In the genomic region with DNA sequence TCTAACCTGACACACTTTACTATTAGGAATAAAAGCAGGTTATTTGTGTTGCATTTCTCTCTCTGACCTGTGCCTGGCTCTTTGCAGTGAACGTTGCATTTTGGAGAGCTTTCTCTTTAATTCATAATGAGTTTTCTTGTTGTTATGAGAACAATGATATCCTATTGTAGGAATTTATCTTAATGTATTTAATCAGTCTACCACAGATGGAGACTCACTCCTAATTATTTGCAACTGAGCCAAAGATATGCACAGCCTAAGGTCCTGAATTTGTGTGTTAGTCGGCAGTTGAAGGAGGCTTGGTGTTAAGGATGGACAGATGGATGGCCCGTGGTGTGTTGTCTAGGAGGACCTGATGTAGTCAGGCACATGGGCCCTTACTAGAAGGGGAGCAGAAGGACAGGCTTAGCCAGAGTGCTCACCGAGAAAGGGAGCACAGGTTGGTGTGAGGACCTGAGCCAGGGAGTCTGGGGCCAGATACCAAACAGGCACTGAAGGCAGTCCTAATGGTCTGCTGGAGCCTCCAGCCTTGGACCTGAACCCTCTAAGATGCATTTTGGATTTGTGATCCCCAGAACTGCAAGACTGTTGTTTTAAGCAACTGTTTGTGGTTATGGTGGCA, we compare ENCODE assay signal across 30 mouse cellular contexts. TPM values are rescaled to one million over a fixed set of nuclear protein-coding genes. Genes with fewer than 3 reads are reported as not detected.
"Had no signal": no experiment of that assay in that cellular context is flagged by ENCODE, and none has a peak within 500 bp of the region (broad histone marks: within the 10 kb centered on the region; RNA-seq: fewer than 3 reads in every experiment).

No protein-coding gene starts in this region.

- H3K27me3 ChIP-seq: heart, embryonic 12.5 days; hindbrain, embryonic 13.5 days; hindbrain, embryonic 15.5 days; kidney, embryonic 15.5 days; limb, embryonic 15.5 days; liver, embryonic 12.5 days had no signal

- DNase-seq: gastrocnemius, postnatal 14 days; gastrocnemius, postnatal 36 days; heart, adult 18-20 months; heart, postnatal 10 days; heart, postnatal 36 days; kidney, adult 11 months; kidney, adult 2 months; kidney, adult 9 months; kidney, postnatal 14 days; kidney, postnatal 36 days; layer of hippocampus, adult 9-11 months; layer of hippocampus, postnatal 36 days had no signal

- H3K4me3 ChIP-seq: heart, embryonic 10.5 days; heart, embryonic 12.5 days; hindbrain, embryonic 13.5 days; hindbrain, embryonic 15.5 days; kidney, embryonic 15.5 days; limb, embryonic 13.5 days; limb, embryonic 15.5 days; liver, embryonic 12.5 days had no signal

- H3K36me3 ChIP-seq: heart, embryonic 10.5 days; heart, embryonic 12.5 days; hindbrain, embryonic 13.5 days; hindbrain, embryonic 15.5 days; kidney, embryonic 15.5 days; limb, embryonic 13.5 days; limb, embryonic 15.5 days; liver, embryonic 12.5 days had no signal

- H3K27ac ChIP-seq: heart, embryonic 10.5 days; hindbrain, embryonic 13.5 days; hindbrain, embryonic 15.5 days; hindbrain, postnatal 0 days; kidney, embryonic 15.5 days; kidney, postnatal 0 days; limb, embryonic 13.5 days; limb, embryonic 15.5 days; liver, embryonic 12.5 days; liver, embryonic 14.5 days had no signal

- H3K9me3 ChIP-seq: heart, embryonic 10.5 days; hindbrain, embryonic 13.5 days; hindbrain, embryonic 15.5 days; kidney, embryonic 15.5 days; limb, embryonic 13.5 days; limb, embryonic 15.5 days; liver, embryonic 12.5 days had no signal

- H3K4me1 ChIP-seq: limb, embryonic 13.5 days; liver, embryonic 12.5 days had no signal

- ATAC-seq: hindbrain, postnatal 0 days; intestine, embryonic 16.5 days; liver, embryonic 12.5 days had no signal

- H3K9ac ChIP-seq: heart, embryonic 12.5 days; hindbrain, embryonic 13.5 days; hindbrain, embryonic 15.5 days; kidney, embryonic 15.5 days; limb, embryonic 13.5 days; limb, embryonic 15.5 days; liver, embryonic 12.5 days; liver, embryonic 14.5 days had no signal

RNA-seq across cellular contexts. Expression of a gene that starts 14.1 kb away (rescaled TPM):
- total RNA-seq: gastrocnemius, adult 18-20 months; gastrocnemius, adult 8-10 months; gastrocnemius, postnatal 36 days; heart, adult 18-20 months; heart, adult 8-10 months; heart, postnatal 10 days; heart, postnatal 36 days; hematopoietic stem cell, adult 5-6 weeks; liver, adult 2 months had no signal
- polyA plus RNA-seq: heart, embryonic 12.5 days; heart, embryonic 14.5 days; limb, embryonic 15.5 days; liver, adult 2 months had no signal
